Mouse (Mus musculus) embryonic facial prominence, embryonic 11.5 days (tissue): ENCODE measurements at regions not wholly inside any gene's neighbourhood (a gene's known extent, or its start where the extent isn't known, plus 50 kb on each side); places are given as distances from the start of the nearest gene placed in this dataset. TPM values are rescaled to one million over a fixed set of nuclear protein-coding genes. Genes with fewer than 3 reads are reported as not detected.

Source experiments
- ATAC-seq: fragments of 200-750 bp; cut with Nextera tagmentation; replicated peaks from 2 replicates; pipeline ENCODE4 v1.8.0; 2017; ENCODE audit warnings: low read depth; ENCODE audit not compliant: insufficient number of reproducible peaks, low FRiP score, low TSS enrichment
- DNase-seq: peaks from one replicate; pipeline ENCODE4 v3.0.0-alpha.2; 2015; ENCODE audit warnings: low spot score
- H3K27ac ChIP-seq: fragments of 300-500 bp; sonication (generic); replicated peaks from 2 replicates; pipeline ENCODE4 v1.5.1; 2014; ENCODE audit warnings: mild to moderate bottlenecking, low read depth, low read length, control low read depth
- H3K27me3 ChIP-seq: fragments of 300-500 bp; sonication (generic); 2 replicates; pipeline ENCODE4 v1.6.1; 2014; ENCODE audit warnings: mild to moderate bottlenecking, low read length, moderate library complexity, mixed read lengths; ENCODE audit not compliant: control insufficient read depth, insufficient read depth
- H3K36me3 ChIP-seq: fragments of 300-500 bp; sonication (generic); replicated peaks from 2 replicates; pipeline ENCODE4 v1.6.1; 2014; ENCODE audit warnings: low read depth, mild to moderate bottlenecking, low read length, moderate library complexity, mixed read lengths; ENCODE audit not compliant: control insufficient read depth, insufficient read depth
- H3K4me1 ChIP-seq: fragments of 300-500 bp; sonication (generic); 2 replicates; pipeline ENCODE4 v1.6.1; 2014; ENCODE audit warnings: low read length, mixed read lengths; ENCODE audit not compliant: control insufficient read depth, insufficient read depth
- H3K4me2 ChIP-seq: fragments of 300-500 bp; sonication (generic); 2 replicates; pipeline ENCODE4 v1.6.1; 2014; ENCODE audit warnings: low read depth, mild to moderate bottlenecking, control low read depth, low read length, moderate library complexity
- H3K4me3 ChIP-seq: fragments of 300-500 bp; sonication (generic); 2 replicates; pipeline ENCODE4 v1.5.1; 2014; ENCODE audit warnings: low read depth, low read length, control low read depth
- H3K9ac ChIP-seq: fragments of 300-500 bp; sonication (generic); replicated peaks from 2 replicates; pipeline ENCODE4 v1.6.1; 2014; ENCODE audit warnings: mild to moderate bottlenecking, control low read depth, low read length
- H3K9me3 ChIP-seq: fragments of 300-500 bp; sonication (generic); replicated peaks from 2 replicates; pipeline ENCODE4 v1.6.1; 2016; ENCODE audit warnings: mild to moderate bottlenecking, low read length, inconsistent platforms, mixed read lengths; ENCODE audit not compliant: control insufficient read depth
- WGBS: fragments of 180-500 bp; shearing (Covaris S2); extraction: QIAGEN DNeasy Blood & Tissue Kit; methylation state at CpG from one replicate; pipeline ENCODE4 v1.1.7; 2014; 5-methylcytosine and 5-hydroxymethylcytosine counted together
- microRNA-seq: library from miRNA; unstranded; fragments of <30 nt; microRNA quantifications from one replicate; pipeline ENCODE4, GENCODE M21; 2016; ENCODE audit warnings: borderline number of aligned reads

DNA sequence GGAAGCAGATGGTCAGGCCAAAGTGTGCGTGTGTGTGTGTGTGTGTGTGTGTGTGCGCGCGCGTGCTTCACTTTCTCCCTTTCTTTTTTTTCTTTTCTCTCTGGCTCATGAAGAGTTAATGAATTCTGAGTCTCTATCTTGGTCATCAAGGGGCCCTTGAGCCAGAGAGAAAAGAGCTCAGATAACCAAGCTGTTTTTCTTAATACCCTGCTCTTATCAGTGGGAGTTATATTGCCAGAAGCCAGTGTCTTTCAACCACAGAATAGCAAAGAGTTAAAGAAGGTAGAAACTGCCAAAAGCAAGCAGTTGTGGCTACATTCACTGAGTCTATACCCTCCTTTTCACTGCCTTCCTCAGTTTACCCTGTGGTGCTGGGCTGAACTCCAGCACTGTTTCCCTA, 60.6 kb upstream of the Dapk1 start:
- Histone ChIP-seq H3K36me3 (no peaks in the 10 kb centered on the region), H3K9me3 (no peaks in the 10 kb centered on the region), H3K27me3 (no peaks in the 10 kb centered on the region), H3K4me2 (no peak overlapping the region), H3K4me1 (no peaks in the 10 kb centered on the region), H3K9ac (no peak overlapping the region), H3K27ac (no peak overlapping the region), H3K4me3 (no peak overlapping the region)
- DNase-seq, result no peak
- no peak for ATAC-seq
- 96% methylated on average over 5 of the region's 5 CpGs for WGBS

DNA sequence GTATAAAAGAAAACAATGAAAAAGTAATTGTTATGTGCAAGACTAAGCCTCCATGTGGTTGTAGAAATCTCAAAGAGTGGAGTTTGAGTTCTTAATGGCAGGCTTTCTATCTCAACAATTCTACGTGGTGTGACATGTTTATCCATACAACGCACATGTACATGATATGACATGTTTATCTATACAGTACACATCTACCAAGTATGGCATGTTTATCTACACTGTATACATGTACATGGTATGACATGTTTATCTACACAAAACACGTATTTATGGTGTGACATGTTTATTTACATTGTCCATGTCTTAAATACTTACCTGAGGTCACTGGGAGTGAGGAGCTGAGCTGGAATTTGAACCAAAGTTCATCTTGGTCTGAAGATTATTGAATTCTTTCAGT, 57.4 kb upstream of the Dapk1 start:
- H3K36me3 ChIP-seq, result no peaks in the 10 kb centered on the region
- H3K4me3 ChIP-seq, result no peak overlapping the region
- no peaks in the 10 kb centered on the region for H3K27me3 ChIP-seq
- WGBS, result 90% methylated on average over 3 of the region's 3 CpGs
- H3K9ac ChIP-seq, result no peak overlapping the region
- no peak overlapping the region for H3K27ac ChIP-seq
- ATAC-seq, result no peak
- no peaks in the 10 kb centered on the region for H3K9me3 ChIP-seq
- H3K4me2 ChIP-seq, result no peak overlapping the region
- no peaks in the 10 kb centered on the region for H3K4me1 ChIP-seq
- no peak for DNase-seq

DNA sequence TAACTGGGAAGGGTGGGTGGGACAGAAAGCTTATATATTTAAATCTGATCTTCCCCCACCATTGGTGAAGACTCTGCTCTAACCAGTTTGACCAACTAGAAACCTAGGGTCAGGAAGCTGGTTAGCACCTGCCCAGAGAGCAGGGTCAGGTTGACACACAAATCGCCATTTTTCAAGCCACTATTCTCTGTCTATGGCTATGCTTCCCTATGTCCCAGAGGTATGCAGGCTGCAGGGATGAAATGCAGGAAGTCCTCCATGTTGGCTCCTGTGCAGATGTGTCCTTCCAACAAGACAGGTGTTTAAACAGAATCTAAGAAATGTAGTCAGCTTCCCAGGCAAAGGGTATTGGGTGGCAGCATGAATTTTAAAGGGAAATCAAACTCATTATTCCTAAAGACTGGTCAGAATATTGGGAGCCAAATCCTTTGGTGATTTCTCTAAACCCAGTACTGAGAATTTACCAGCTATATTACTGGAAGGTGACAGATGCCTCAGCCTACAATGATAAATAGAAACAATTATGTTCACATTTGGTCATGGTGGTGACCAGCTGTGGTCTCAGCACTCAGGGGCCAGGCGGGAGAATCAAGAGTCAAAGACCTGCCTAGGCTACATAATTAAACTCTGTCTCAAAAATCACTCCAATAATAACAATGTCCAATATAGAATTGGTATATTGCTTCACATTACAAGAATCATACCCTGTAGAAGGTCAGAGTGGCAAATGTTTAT, 55.6 kb upstream of the Dapk1 start:
- no peak overlapping the region for H3K4me2 ChIP-seq
- no peak overlapping the region for H3K4me3 ChIP-seq
- DNase-seq, result no peak
- no peaks in the 10 kb centered on the region for H3K4me1 ChIP-seq
- 80% methylated on average over 2 of the region's 2 CpGs for WGBS
- no peak for ATAC-seq
- no peak overlapping the region for H3K27ac ChIP-seq
- H3K9me3 ChIP-seq, result no peaks in the 10 kb centered on the region
- no peaks in the 10 kb centered on the region for H3K27me3 ChIP-seq
- H3K9ac ChIP-seq, result no peak overlapping the region
- H3K36me3 ChIP-seq, result no peaks in the 10 kb centered on the region

Small RNAs in the stretch of these regions (microRNA-seq; reads per million reads assigned to microRNA genes)
- gene Gm24999, result not detected
- not detected for gene Gm25000
